Mouse (Mus musculus): ENCODE measurements around the gene Nsf. TPM values are rescaled to one million over a fixed set of nuclear protein-coding genes. Genes with fewer than 3 reads are reported as not detected.

The Nsf gene
- polyA plus RNA-seq, 1 experiment = 69.5 TPM

- TF ChIP-seq POLR2A (IDR thresholded peaks at IDR 0.05; ENCODE audit: borderline replicate concordance, low read depth, low read length) (no peak), CTCF (IDR thresholded peaks at IDR 0.05; ENCODE audit: low read depth, low read length) (no peak)
- Histone ChIP-seq H3K27ac (ENCODE audit: insufficient read depth, low read depth, low read length) (no peak overlapping the region), H3K4me1 (ENCODE audit: control insufficient read depth, insufficient read depth, low read length) (peaks cover 7% of the 10 kb centered on the region), H3K4me3 (ENCODE audit: insufficient read depth, low read length) (no peak overlapping the region)
Measured at GRCm38 (mm10) chr11:103901581-103901966, 52.3 kb downstream of the Nsf start.

- peaks cover 7% of the 10 kb centered on the region for H3K4me1 ChIP-seq (ENCODE audit: control insufficient read depth, insufficient read depth, low read length)
- TF ChIP-seq POLR2A (IDR thresholded peaks at IDR 0.05; ENCODE audit: borderline replicate concordance, low read depth, low read length) (no peak), CTCF (IDR thresholded peaks at IDR 0.05; ENCODE audit: low read depth, low read length) (no peak)
- H3K4me3 ChIP-seq (ENCODE audit: insufficient read depth, low read length) = no peak overlapping the region
- H3K27ac ChIP-seq (ENCODE audit: insufficient read depth, low read depth, low read length) = no peak overlapping the region
Measured at GRCm38 (mm10) chr11:103900803-103901580, 52.9 kb downstream of the Nsf start.

DNA sequence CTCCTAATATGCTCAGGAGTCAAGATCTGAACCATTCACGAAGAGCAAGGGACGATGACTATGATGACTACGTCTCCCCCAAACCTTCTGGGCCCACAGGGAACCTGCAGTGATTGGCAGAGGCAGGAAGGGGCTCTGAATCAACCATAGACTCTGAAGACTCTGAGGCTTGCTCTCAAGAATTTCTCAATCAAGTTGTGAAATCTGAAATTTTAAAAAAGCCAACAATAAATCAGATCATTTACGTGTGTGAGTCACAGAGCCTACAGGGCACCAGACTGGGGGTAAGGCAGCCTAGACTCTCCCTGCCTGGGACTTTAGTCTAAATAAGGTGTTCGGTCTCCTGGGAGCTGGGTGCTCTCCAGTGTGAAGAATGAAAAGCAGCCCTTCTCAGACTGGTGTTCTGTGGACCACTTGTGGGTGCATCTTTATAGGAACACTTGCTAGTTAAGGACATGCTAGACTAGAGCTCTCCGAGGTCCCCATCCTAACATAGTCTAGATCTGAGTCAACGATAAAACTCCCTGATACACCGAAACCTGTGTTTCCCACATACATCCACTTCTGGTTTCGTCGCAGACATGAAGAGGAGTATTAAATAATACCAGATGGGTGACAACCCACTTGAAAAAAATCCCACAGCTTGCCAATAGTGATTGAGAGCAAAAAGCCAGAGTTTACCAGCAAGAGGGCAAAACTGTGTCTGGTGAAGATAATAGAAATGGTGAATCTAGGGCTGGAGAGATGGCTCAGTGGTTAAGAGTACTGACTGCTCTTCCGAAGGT, 56.7 kb downstream of the Nsf start:
- no peak for TF ChIP-seq POLR2A (IDR thresholded peaks at IDR 0.05; ENCODE audit: borderline replicate concordance, low read depth, low read length)
- TF ChIP-seq CTCF (IDR thresholded peaks at IDR 0.05; ENCODE audit: low read depth, low read length) = no peak
- no peak overlapping the region for H3K27ac ChIP-seq (ENCODE audit: insufficient read depth, low read depth, low read length)
- no peak overlapping the region for H3K4me3 ChIP-seq (ENCODE audit: insufficient read depth, low read length)
- H3K4me1 ChIP-seq (ENCODE audit: control insufficient read depth, insufficient read depth, low read length) = peaks cover 7% of the 10 kb centered on the region

DNA sequence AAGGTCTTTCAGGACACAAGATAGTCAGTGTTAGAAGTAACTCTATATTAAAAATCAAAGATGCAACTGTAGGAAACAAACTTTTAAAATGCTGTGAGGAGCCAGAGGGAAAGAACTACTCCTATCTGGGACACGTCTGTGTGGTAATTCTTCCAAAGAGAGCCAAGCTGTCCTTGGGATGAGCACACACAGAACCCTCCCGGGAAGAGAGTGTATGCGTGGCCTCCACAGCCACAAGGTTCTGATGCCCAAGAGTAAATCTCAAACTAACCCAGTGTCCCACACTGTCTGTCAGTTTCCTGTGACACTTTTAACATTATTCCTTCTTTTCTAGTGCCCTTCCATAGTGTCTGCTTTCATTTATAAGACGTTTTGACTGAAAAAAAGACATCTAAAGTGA, 57.8 kb downstream of the Nsf start:
- no peak overlapping the region for H3K4me3 ChIP-seq (ENCODE audit: insufficient read depth, low read length)
- TF ChIP-seq POLR2A (IDR thresholded peaks at IDR 0.05; ENCODE audit: borderline replicate concordance, low read depth, low read length) (no peak), CTCF (IDR thresholded peaks at IDR 0.05; ENCODE audit: low read depth, low read length) (no peak)
- H3K27ac ChIP-seq (ENCODE audit: insufficient read depth, low read depth, low read length) = no peak overlapping the region
- H3K4me1 ChIP-seq (ENCODE audit: control insufficient read depth, insufficient read depth, low read length) = peaks cover 7% of the 10 kb centered on the region

GRCm38 (mm10) chr11:103892831-103893230, 61.0 kb downstream of the Nsf start:
- TF ChIP-seq CTCF (IDR thresholded peaks at IDR 0.05; ENCODE audit: low read depth, low read length) = no peak
- TF ChIP-seq POLR2A (IDR thresholded peaks at IDR 0.05; ENCODE audit: borderline replicate concordance, low read depth, low read length) = no peak
- no peak overlapping the region for H3K4me3 ChIP-seq (ENCODE audit: insufficient read depth, low read length)
- H3K27ac ChIP-seq (ENCODE audit: insufficient read depth, low read depth, low read length) = no peak overlapping the region
- peaks cover 7% of the 10 kb centered on the region for H3K4me1 ChIP-seq (ENCODE audit: control insufficient read depth, insufficient read depth, low read length)

DNA sequence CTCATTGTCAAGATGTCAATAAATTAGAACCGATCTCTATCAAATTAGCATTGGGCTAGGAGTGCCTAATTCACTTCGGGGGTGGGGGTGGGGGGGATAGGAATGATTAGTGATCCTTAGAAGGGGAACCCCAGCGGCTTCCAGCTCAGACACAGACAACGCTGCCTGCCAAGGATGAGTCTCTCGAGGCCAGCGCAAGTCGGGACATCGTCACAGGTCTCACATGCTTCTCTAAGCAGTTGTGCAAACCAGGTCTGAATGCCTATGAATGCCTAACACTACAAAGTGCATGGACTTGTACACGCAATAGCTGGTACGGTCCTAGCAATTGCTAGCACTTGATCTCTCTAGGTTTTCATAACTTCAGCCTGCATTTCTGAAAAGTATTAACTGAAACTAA, 62.1 kb downstream of the Nsf start:
- H3K4me3 ChIP-seq (ENCODE audit: insufficient read depth, low read length) = no peak overlapping the region
- no peak overlapping the region for H3K27ac ChIP-seq (ENCODE audit: insufficient read depth, low read depth, low read length)
- no peaks in the 10 kb centered on the region; the same call in 1 of the 2 replicates for H3K4me1 ChIP-seq (ENCODE audit: control insufficient read depth, insufficient read depth, low read length)
- no peak for TF ChIP-seq CTCF (IDR thresholded peaks at IDR 0.05; ENCODE audit: low read depth, low read length)
- no peak for TF ChIP-seq POLR2A (IDR thresholded peaks at IDR 0.05; ENCODE audit: borderline replicate concordance, low read depth, low read length)

- H3K4me3 ChIP-seq (ENCODE audit: insufficient read depth, low read length) = no peak overlapping the region
- no peak for TF ChIP-seq POLR2A (IDR thresholded peaks at IDR 0.05; ENCODE audit: borderline replicate concordance, low read depth, low read length)
- no peak for TF ChIP-seq CTCF (IDR thresholded peaks at IDR 0.05; ENCODE audit: low read depth, low read length)
- H3K4me1 ChIP-seq (ENCODE audit: control insufficient read depth, insufficient read depth, low read length) = no peaks in the 10 kb centered on the region
- no peak overlapping the region for H3K27ac ChIP-seq (ENCODE audit: insufficient read depth, low read depth, low read length)
Measured at GRCm38 (mm10) chr11:103890337-103891186, 63.3 kb downstream of the Nsf start.

DNA sequence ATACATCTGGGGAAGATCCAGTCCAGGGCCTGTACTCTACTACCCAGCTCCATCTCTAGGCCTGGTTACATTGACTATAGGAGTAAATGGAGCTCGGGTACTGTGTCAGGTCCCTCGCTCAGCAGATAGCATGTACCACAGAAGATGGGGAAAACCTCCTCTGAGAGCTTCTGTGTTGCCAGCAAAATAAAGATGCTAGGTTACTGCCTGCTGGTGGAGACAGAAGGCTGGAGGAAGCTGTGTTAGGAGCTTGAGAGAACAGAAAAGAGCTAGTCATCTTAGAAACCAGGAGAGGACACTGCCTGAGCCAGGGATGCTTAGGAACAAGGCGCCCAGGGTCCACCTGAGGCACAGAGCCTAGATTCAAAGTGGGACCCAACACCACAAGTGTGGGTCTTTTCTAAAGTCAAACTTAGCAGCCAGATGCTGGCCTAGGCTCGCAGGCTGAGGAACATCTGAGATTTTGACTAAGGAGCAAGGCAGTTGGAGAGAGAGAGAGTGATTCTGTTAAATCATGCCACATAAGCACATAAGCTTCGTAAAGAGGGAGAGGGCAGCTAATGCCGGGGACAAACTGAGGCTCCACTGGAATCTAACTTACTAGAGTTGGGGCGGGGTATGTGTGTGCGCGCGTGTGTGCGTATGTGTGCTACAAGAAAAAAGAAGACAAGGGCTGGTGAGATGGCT, 66.0 kb downstream of the Nsf start:
- H3K27ac ChIP-seq (ENCODE audit: insufficient read depth, low read depth, low read length) = no peak overlapping the region
- H3K4me1 ChIP-seq (ENCODE audit: control insufficient read depth, insufficient read depth, low read length) = no peaks in the 10 kb centered on the region
- TF ChIP-seq POLR2A (IDR thresholded peaks at IDR 0.05; ENCODE audit: borderline replicate concordance, low read depth, low read length) = no peak
- no peak for TF ChIP-seq CTCF (IDR thresholded peaks at IDR 0.05; ENCODE audit: low read depth, low read length)
- no peak overlapping the region for H3K4me3 ChIP-seq (ENCODE audit: insufficient read depth, low read length)

DNA sequence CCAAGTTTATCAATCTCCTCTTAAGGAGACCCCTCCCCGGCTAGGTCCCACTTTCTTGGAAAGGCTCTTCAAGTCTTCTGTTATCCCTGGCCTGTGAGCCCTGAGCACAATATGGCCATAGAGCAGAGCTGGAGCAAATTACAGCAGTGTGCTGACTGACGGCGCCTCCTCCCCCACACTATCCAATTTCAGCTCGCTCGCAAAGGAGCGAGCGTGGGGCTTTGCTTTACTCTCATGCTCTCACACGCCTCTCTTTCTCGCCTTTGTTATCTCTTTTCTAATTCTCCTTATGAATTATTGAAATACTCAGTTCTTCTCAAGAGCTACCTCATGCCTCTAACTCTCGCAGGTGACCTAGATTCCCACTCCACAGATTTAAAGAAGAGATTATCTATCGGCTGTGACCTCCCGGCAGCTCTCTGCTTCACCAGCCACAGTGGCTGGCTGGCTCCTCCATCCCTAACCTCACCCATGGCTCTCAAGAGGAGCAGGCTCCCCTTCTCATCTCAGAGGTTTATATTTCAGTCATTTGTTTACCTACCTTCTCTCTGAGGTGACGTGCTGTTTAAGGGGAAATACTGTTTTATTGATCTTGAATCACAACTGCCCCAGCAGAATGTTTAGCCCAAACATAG, 69.0 kb downstream of the Nsf start:
- Histone ChIP-seq H3K27ac (ENCODE audit: insufficient read depth, low read depth, low read length) (no peak overlapping the region), H3K4me1 (ENCODE audit: control insufficient read depth, insufficient read depth, low read length) (no peaks in the 10 kb centered on the region), H3K4me3 (ENCODE audit: insufficient read depth, low read length) (no peak overlapping the region)
- TF ChIP-seq CTCF (IDR thresholded peaks at IDR 0.05; ENCODE audit: low read depth, low read length) (no peak), POLR2A (IDR thresholded peaks at IDR 0.05; ENCODE audit: borderline replicate concordance, low read depth, low read length) (no peak)

Data from bone marrow macrophage, adult 2 months (primary cell).